Mouse (Mus musculus): ENCODE measurements at regions not wholly inside any gene's neighbourhood (a gene's known extent, or its start where the extent isn't known, plus 50 kb on each side); places are given as distances from the start of the nearest gene placed in this dataset.
"Not testable (repeated sequence)": the region's sequence is repeated elsewhere in the genome, so short reads cannot be mapped to it uniquely, and the experiment has no call there.

- no peaks in the 10 kb centered on the region for H3K36me3 ChIP-seq
- no peak overlapping the region for H3K4me2 ChIP-seq (replicated peaks)
- no peaks in the 10 kb centered on the region for H3K9me3 ChIP-seq
- H3K9ac ChIP-seq (replicated peaks): no peak overlapping the region
- no peak for ATAC-seq (ENCODE audit: low FRiP score, low read depth)
- H3K4me1 ChIP-seq: no peaks in the 10 kb centered on the region
- 96% methylated on average over 2 of the region's 2 CpGs for WGBS
- H3K27me3 ChIP-seq: no peaks in the 10 kb centered on the region
- H3K27ac ChIP-seq (replicated peaks): no peak overlapping the region
- H3K4me3 ChIP-seq: no peak overlapping the region
Measured at GRCm38 (mm10) chr11:41728839-41729238, 271.8 kb downstream of the Gabrg2 start.

DNA sequence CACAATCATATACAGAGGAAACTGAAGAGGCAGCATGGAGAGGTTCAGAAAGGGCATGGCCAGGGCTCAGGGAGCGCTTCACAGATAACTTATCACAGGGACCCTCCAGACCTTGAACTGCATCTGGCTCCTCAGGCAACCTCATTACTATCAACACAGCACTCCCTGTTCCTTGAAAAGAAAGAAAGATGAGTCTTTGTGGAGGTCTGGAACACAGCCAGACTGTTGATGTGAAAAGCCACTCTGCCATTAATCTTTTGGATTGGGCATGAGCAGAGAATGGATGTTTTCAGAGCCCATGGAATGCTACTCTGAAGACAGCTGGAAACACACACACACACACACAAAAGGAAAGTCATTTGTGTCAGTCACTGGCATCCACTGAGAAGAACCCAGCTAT, 284.0 kb downstream of the Gabrg2 start:
- no peaks in the 10 kb centered on the region for H3K4me1 ChIP-seq
- no peak overlapping the region for H3K4me3 ChIP-seq
- H3K27me3 ChIP-seq: no peaks in the 10 kb centered on the region
- 91% methylated on average over 1 of the region's 1 CpGs for WGBS
- no peak overlapping the region for H3K4me2 ChIP-seq (replicated peaks)
- no peak overlapping the region for H3K27ac ChIP-seq (replicated peaks)
- H3K9me3 ChIP-seq: no peaks in the 10 kb centered on the region
- no peak for ATAC-seq (ENCODE audit: low FRiP score, low read depth)
- H3K9ac ChIP-seq (replicated peaks): no peak overlapping the region
- H3K36me3 ChIP-seq: no peaks in the 10 kb centered on the region

DNA sequence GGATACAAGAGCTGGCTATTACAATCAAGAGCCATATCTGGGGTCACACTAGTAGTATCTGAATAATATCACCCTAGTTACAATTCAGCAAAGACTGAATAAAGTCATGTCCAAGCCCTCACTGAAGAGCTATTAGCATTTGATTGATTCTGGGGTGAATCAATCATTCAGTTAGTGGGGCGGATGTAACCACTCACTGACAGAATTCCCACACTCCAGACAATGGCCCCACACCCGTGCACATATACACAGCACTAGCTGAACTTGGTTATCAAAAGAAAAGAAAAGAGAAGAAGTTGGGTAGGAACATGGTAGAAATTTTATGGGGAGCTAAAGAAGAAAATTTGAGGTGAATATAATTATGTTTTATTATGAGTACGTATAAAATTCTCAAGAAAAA, 310.0 kb downstream of the Gabrg2 start:
- Histone ChIP-seq H3K9ac (replicated peaks) (no peak overlapping the region), H3K36me3 (no peaks in the 10 kb centered on the region), H3K9me3 (no peaks in the 10 kb centered on the region), H3K4me2 (replicated peaks) (no peak overlapping the region), H3K27ac (replicated peaks) (no peak overlapping the region), H3K4me3 (no peak overlapping the region), H3K27me3 (no peaks in the 10 kb centered on the region), H3K4me1 (no peaks in the 10 kb centered on the region)
- WGBS: 74% methylated on average over 3 of the region's 3 CpGs
- no peak for ATAC-seq (ENCODE audit: low FRiP score, low read depth)

GRCm38 (mm10) chr11:41682991-41683390, 317.7 kb downstream of the Gabrg2 start:
- Histone ChIP-seq H3K27ac (replicated peaks) (no peak overlapping the region), H3K36me3 (no peaks in the 10 kb centered on the region), H3K4me3 (no peak overlapping the region), H3K4me2 (replicated peaks) (no peak overlapping the region), H3K27me3 (no peaks in the 10 kb centered on the region), H3K9me3 (no peaks in the 10 kb centered on the region), H3K9ac (replicated peaks) (no peak overlapping the region), H3K4me1 (peaks cover 6% of the 10 kb centered on the region; the same call in 1 of the 2 replicates)
- WGBS: 15% methylated on average over 1 of the region's 1 CpGs
- peak; percentile 69; the same call in 1 of the 2 replicates for ATAC-seq (ENCODE audit: low FRiP score, low read depth)

GRCm38 (mm10) chr11:41652566-41652965, 348.1 kb downstream of the Gabrg2 start:
- Histone ChIP-seq H3K4me2 (replicated peaks) (no peak overlapping the region), H3K4me3 (no peak overlapping the region), H3K27me3 (no peaks in the 10 kb centered on the region), H3K4me1 (no peaks in the 10 kb centered on the region), H3K9me3 (no peaks in the 10 kb centered on the region), H3K9ac (replicated peaks) (no peak overlapping the region), H3K27ac (replicated peaks) (no peak overlapping the region), H3K36me3 (no peaks in the 10 kb centered on the region)
- no peak for ATAC-seq (ENCODE audit: low FRiP score, low read depth)
- 92% methylated on average over 1 of the region's 1 CpGs for WGBS

DNA sequence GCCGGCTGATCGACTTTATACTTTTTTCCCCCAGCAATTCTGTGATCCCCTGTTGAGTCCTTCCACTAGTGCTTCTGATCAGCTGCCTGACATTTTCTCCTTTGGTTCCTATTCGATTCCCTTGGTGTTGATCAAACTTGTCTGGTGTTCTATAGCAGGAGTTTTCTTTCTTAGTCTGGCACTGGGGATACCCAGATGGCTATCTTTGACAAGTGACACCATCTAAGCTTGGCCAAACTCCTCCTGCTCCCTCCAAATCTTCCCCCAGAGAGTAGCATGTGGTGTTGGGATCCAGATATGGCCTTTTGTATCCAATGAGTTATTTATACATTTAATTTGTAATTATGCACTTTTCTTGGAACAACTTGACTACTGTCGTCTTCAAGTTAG, 355.2 kb downstream of the Gabrg2 start:
- Histone ChIP-seq H3K9me3 (no peaks in the 10 kb centered on the region), H3K36me3 (no peaks in the 10 kb centered on the region), H3K4me1 (peaks cover 11% of the 10 kb centered on the region; the same call in 1 of the 2 replicates), H3K9ac (replicated peaks) (no peak overlapping the region), H3K27ac (replicated peaks) (peak overlapping the region; percentile 68), H3K4me3 (no peak overlapping the region), H3K4me2 (replicated peaks) (peak overlapping the region; percentile 10; the same call in 1 of the 2 replicates), H3K27me3 (no peaks in the 10 kb centered on the region)
- peak; percentile 44; the same call in 1 of the 2 replicates for ATAC-seq (ENCODE audit: low FRiP score, low read depth)
- 38% methylated on average over 4 of the region's 4 CpGs for WGBS

DNA sequence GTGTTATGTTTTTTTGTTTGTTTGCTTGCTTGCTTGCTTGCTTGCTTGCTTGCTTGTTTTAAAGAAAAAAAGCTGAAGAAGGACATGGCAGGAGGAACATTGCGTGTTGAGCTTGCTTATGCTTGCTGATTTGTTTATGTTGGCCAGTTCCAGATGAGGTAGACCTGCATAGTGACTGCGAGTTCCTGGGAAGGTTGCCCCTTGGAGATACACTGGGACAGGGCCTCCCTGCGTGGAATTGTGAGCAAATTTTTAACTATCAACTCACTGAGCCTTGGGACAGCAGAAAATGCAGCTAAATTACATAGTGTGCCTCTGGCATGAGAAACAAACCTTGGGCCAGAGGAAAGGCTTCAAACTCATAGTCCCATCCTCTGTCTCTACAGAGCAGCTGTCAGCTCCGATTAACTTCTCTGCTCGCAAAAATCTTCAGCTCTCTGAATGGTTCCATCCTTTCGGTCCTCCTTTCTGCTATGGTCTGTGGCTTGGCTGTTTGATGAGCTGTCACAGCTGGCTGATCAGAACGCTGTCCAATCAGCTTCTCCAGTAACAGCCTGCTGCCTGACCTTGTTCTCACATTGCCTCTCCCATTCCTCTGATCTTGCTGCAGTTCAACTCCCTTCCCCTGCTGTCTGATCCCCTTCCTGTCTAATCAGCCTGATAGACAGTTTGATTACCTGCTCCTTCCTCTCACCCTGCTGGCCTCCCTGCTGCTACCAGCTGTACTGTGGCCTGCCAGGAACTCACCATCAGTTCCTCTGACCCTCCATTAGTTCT, 355.7 kb downstream of the Gabrg2 start:
- ATAC-seq (ENCODE audit: low FRiP score, low read depth): peak; percentile 87
- 23% methylated on average over 7 of the region's 7 CpGs for WGBS
- Histone ChIP-seq H3K27ac (replicated peaks) (peak overlapping the region; percentile 68), H3K36me3 (no peaks in the 10 kb centered on the region), H3K9ac (replicated peaks) (no peak overlapping the region), H3K4me1 (peaks cover 11% of the 10 kb centered on the region; the same call in 1 of the 2 replicates), H3K4me3 (no peak overlapping the region), H3K9me3 (no peaks in the 10 kb centered on the region), H3K27me3 (no peaks in the 10 kb centered on the region), H3K4me2 (replicated peaks) (peak overlapping the region; percentile 10)

- peaks cover 11% of the 10 kb centered on the region; the same call in 1 of the 2 replicates for H3K4me1 ChIP-seq
- peak; percentile 35; the same call in 1 of the 2 replicates for ATAC-seq (ENCODE audit: low FRiP score, low read depth)
- no peak overlapping the region for H3K9ac ChIP-seq (replicated peaks)
- no peaks in the 10 kb centered on the region for H3K27me3 ChIP-seq
- H3K4me2 ChIP-seq (replicated peaks): no peak overlapping the region
- H3K27ac ChIP-seq (replicated peaks): no peak overlapping the region; the same call in 1 of the 2 replicates
- H3K9me3 ChIP-seq: no peaks in the 10 kb centered on the region
- H3K4me3 ChIP-seq: no peak overlapping the region
- H3K36me3 ChIP-seq: no peaks in the 10 kb centered on the region
- 39% methylated on average over 3 of the region's 3 CpGs for WGBS
Measured at GRCm38 (mm10) chr11:41644083-41644482, 356.6 kb downstream of the Gabrg2 start.

DNA sequence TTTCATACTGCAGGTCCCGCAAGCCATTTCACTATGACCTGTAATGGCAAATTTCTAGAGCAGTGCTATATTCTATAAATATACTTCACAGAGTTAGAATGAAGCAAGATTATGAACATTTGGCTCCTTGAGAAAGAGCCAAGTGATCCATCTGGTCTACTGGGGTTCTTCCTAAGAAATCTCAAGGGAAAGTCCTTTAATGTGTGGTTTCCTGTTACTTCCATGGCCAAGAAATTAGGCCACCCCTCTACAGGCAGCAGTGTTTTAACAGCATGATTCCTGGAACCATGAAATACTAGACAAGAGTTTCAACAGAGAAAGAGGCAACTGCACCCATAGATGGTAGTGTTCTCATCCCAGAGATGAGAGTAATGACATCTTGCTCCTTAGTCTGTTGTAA, 401.7 kb downstream of the Gabrg2 start:
- Histone ChIP-seq H3K9ac (replicated peaks) (no peak overlapping the region), H3K4me2 (replicated peaks) (no peak overlapping the region), H3K4me3 (no peak overlapping the region), H3K27me3 (no peaks in the 10 kb centered on the region), H3K36me3 (no peaks in the 10 kb centered on the region), H3K4me1 (no peaks in the 10 kb centered on the region), H3K27ac (replicated peaks) (no peak overlapping the region), H3K9me3 (no peaks in the 10 kb centered on the region)
- no peak for ATAC-seq (ENCODE audit: low FRiP score, low read depth)
- WGBS: 89% methylated on average over 1 of the region's 1 CpGs

- H3K4me2 ChIP-seq (replicated peaks): no peak overlapping the region
- H3K27ac ChIP-seq (replicated peaks): no peak overlapping the region
- no peaks in the 10 kb centered on the region for H3K27me3 ChIP-seq
- no peaks in the 10 kb centered on the region for H3K9me3 ChIP-seq
- no peaks in the 10 kb centered on the region for H3K36me3 ChIP-seq
- H3K9ac ChIP-seq (replicated peaks): no peak overlapping the region
- no peak for ATAC-seq (ENCODE audit: low FRiP score, low read depth)
- H3K4me1 ChIP-seq: no peaks in the 10 kb centered on the region
- no peak overlapping the region for H3K4me3 ChIP-seq
- WGBS: 78% methylated on average over 6 of the region's 6 CpGs
Measured at GRCm38 (mm10) chr11:41598431-41598830, 402.2 kb downstream of the Gabrg2 start.

- not testable (repeated sequence) for H3K4me1 ChIP-seq; H3K9me3 ChIP-seq; H3K36me3 ChIP-seq; ATAC-seq (ENCODE audit: low FRiP score, low read depth); H3K4me2 ChIP-seq (replicated peaks); H3K4me3 ChIP-seq; H3K27ac ChIP-seq (replicated peaks); H3K27me3 ChIP-seq; H3K9ac ChIP-seq (replicated peaks)
- 75% methylated on average over 4 of the region's 4 CpGs for WGBS
Measured at GRCm38 (mm10) chr11:41591426-41591825, 409.2 kb downstream of the Gabrg2 start.

All from midbrain, embryonic 12.5 days (tissue).